Mouse (Mus musculus) heart, embryonic 14.5 days (tissue): ENCODE measurements around the gene Pid1. TPM values are rescaled to one million over a fixed set of nuclear protein-coding genes. Genes with fewer than 3 reads are reported as not detected.

Experiments used
- ATAC-seq: fragments of 200-750 bp; cut with Nextera tagmentation; 2 replicates; pipeline ENCODE4 v1.8.0; 2017; ENCODE audit warnings: low read depth, moderate TSS enrichment; ENCODE audit not compliant: insufficient number of reproducible peaks, insufficient read depth, low FRiP score
- H3K27ac ChIP-seq, 2 experiments: fragments of 200-500 bp in 1 of 2; fragments of 300-500 bp in 1 of 2; sonication (generic) in 1 of 2; replicated peaks in 1 of 2; 2 replicates each; pipeline ENCODE4 v1.5.1; 2012 to 2014; ENCODE audit warnings: low read depth in 2 of 2, low read length in 2 of 2, control low read depth in 1 of 2, mild to moderate bottlenecking in 1 of 2, mixed read lengths in 1 of 2; ENCODE audit not compliant: control insufficient read depth in 1 of 2, insufficient read depth in 1 of 2
- H3K27me3 ChIP-seq: fragments of 300-500 bp; sonication (generic); 2 replicates; pipeline ENCODE4 v1.6.1; 2014; ENCODE audit warnings: mild to moderate bottlenecking, low read length, control low read depth; ENCODE audit not compliant: control insufficient read depth, insufficient read depth
- H3K36me3 ChIP-seq: fragments of 300-500 bp; sonication (generic); 2 replicates; pipeline ENCODE4 v1.6.1; 2014; ENCODE audit warnings: mild to moderate bottlenecking, control low read depth, low read length, mixed read lengths; ENCODE audit not compliant: control insufficient read depth, insufficient read depth
- H3K4me1 ChIP-seq, 2 experiments: fragments of 200-500 bp in 1 of 2; fragments of 300-500 bp in 1 of 2; sonication (generic) in 1 of 2; 2 replicates each; pipeline ENCODE4 v1.6.1; 2012 to 2014; ENCODE audit warnings: low read length in 2 of 2, control low read depth in 1 of 2, mixed read lengths in 1 of 2; ENCODE audit not compliant: control insufficient read depth in 2 of 2, insufficient read depth in 2 of 2
- H3K4me2 ChIP-seq: fragments of 300-500 bp; sonication (generic); 2 replicates; pipeline ENCODE4 v1.6.1; 2014; ENCODE audit warnings: mild to moderate bottlenecking, low read length
- H3K4me3 ChIP-seq, 2 experiments: fragments of 200-500 bp in 1 of 2; fragments of 300-500 bp in 1 of 2; sonication (generic) in 1 of 2; 2 replicates each; pipeline ENCODE4 v1.5.1; 2012 to 2014; ENCODE audit warnings: low read length in 2 of 2, mild to moderate bottlenecking in 2 of 2, control low read depth in 1 of 2, low read depth in 1 of 2, moderate library complexity in 1 of 2; ENCODE audit not compliant: control insufficient read depth in 1 of 2, insufficient read depth in 1 of 2
- H3K9ac ChIP-seq: fragments of 300-500 bp; sonication (generic); 2 replicates; pipeline ENCODE4 v1.6.1; 2014; ENCODE audit warnings: mild to moderate bottlenecking, low read length
- H3K9me3 ChIP-seq: fragments of 300-500 bp; sonication (generic); 2 replicates; pipeline ENCODE4 v1.6.1; 2016; ENCODE audit warnings: low read length, control low read depth; ENCODE audit not compliant: control insufficient read depth
- WGBS: fragments of 180-500 bp; shearing (Covaris S2); extraction: QIAGEN DNeasy Blood & Tissue Kit; methylation state at CpG from one replicate; pipeline ENCODE4 v1.1.7; 2014; 5-methylcytosine and 5-hydroxymethylcytosine counted together
- polyA plus RNA-seq: library from polyadenylated mRNA; unstranded; fragments of >200 nt; fragmentation: Nextera tagmentation; extraction: Ambion mirVana; gene quantifications from 2 replicates; pipeline ENCODE4 v1.2.1, GENCODE M21; 2014

The Pid1 gene
- polyA plus RNA-seq, 1 experiment from 2014 or later = 11.2 TPM

DNA sequence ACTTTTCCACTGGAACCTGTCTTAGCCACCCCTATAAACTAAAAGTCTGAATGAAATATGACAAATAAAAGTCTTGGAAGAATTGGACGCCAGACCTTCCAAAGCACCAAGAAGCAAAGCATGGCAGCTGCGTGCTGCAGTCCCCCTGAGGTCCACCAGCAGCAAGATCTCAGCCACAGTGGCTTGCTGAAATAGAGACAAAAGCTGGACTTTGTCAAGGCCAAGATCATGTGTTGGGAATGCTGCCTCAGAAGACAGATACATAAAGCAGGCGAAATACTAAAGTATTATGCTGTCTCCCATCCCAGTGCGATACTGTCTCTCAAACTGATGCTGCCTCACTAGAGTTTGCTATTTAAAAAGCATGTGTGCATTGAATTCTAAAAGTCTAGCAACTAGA lies 35.1 kb upstream of the Pid1 start:
- 84% methylated on average over 4 of the region's 4 CpGs for WGBS
- H3K27me3 ChIP-seq = no peaks in the 10 kb centered on the region
- ATAC-seq = no peak
- H3K4me2 ChIP-seq = no peak overlapping the region
- H3K4me3 ChIP-seq = no peak overlapping the region
- H3K27ac ChIP-seq = no peak overlapping the region
- no peaks in the 10 kb centered on the region for H3K4me1 ChIP-seq
- no peaks in the 10 kb centered on the region for H3K9me3 ChIP-seq
- no peak overlapping the region for H3K9ac ChIP-seq
- no peaks in the 10 kb centered on the region for H3K36me3 ChIP-seq

DNA sequence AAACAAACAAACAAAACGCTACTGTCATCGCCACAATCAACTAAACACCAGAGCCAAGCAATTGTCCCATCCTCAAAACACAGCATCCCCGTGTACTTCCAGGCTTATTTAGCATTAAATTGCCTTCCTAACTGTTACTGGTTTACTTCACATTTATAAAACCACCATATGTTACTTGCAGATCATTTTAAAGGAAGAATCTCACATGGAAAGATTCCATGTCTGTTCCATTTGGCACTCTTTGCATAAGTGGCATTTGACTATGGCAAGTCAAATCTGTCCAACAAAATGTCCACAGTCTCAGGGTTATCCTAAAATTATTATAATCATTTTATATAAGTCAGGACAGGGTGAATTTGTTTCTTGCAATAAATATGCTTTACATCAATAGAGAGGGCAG lies 32.8 kb upstream of the Pid1 start:
- Histone ChIP-seq H3K27me3 (no peaks in the 10 kb centered on the region), H3K4me1 (no peaks in the 10 kb centered on the region), H3K9ac (no peak overlapping the region), H3K4me2 (no peak overlapping the region), H3K4me3 (no peak overlapping the region), H3K36me3 (no peaks in the 10 kb centered on the region), H3K9me3 (no peaks in the 10 kb centered on the region), H3K27ac (no peak overlapping the region)
- WGBS = 69% methylated on average over 3 of the region's 3 CpGs
- ATAC-seq = no peak

DNA sequence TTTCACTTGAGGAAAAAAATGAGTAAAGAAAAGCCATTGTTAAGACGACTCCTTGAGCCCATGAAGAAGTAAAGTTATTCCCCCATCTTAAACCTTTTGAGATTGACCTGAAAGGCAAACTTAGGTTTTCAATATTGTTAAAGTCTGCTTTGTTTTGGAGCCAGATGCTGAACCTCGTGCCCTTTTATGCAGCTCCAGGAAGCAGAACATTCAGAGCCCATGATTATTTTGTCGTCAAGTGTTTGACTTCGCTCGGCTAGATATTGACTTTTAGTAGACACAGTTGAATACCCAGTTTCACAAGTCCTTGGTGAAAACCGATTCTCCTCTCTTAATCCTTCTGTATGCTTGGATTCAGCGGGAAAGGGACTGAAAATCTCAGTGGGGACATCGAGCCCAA lies 31.9 kb upstream of the Pid1 start:
- no peaks in the 10 kb centered on the region for H3K4me1 ChIP-seq
- WGBS = 80% methylated on average over 8 of the region's 8 CpGs
- H3K27ac ChIP-seq = no peak overlapping the region
- no peak overlapping the region for H3K4me2 ChIP-seq
- ATAC-seq = no peak
- no peak overlapping the region for H3K4me3 ChIP-seq
- no peak overlapping the region for H3K9ac ChIP-seq
- no peaks in the 10 kb centered on the region for H3K27me3 ChIP-seq
- no peaks in the 10 kb centered on the region for H3K36me3 ChIP-seq
- no peaks in the 10 kb centered on the region for H3K9me3 ChIP-seq

DNA sequence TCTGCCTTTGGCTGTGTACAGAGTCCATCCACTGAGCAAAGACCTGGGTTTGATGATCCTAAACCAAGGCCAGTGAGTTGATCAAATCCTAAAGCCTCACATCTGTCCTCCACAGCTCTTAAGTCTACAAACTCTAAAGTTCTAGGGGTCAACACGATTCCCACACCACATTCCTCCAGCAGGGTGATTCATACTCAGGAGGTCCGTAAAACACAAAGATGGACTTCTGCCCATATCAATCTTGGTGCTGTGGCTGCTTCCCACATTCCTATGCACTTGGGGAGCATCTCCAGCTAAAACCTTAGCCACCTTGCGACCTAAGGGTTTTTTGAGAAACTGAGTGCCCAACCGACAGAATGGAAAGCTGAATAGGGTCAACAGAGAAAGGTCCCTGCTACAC lies 27.0 kb upstream of the Pid1 start:
- Histone ChIP-seq H3K27me3 (no peaks in the 10 kb centered on the region), H3K9me3 (no peaks in the 10 kb centered on the region), H3K36me3 (no peaks in the 10 kb centered on the region), H3K4me3 (no peak overlapping the region), H3K4me1 (no peaks in the 10 kb centered on the region), H3K9ac (no peak overlapping the region), H3K27ac (no peak overlapping the region), H3K4me2 (no peak overlapping the region)
- ATAC-seq = no peak
- 76% methylated on average over 4 of the region's 4 CpGs for WGBS

DNA sequence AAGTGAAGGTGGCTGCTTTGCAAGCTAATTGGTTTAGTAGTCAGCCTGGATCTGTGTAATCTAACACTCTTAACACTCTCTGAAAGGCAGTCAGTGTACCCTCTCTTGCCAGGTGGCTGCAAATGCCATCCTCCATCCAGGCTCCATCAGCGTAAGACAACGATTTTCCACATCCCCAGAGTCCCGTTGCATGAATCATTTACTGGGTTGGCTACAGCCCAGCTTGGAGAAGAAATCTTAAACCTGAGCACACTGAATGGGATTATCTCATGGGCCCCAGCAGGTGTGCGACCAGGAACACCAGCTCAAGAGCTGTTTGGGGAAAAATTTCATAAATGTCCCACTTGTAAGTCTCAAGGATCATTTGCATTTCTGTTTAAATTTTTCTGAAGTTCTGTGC lies 23.6 kb upstream of the Pid1 start:
- Histone ChIP-seq H3K36me3 (no peaks in the 10 kb centered on the region), H3K9me3 (no peaks in the 10 kb centered on the region), H3K9ac (no peak overlapping the region), H3K27ac (no peak overlapping the region), H3K4me1 (no peaks in the 10 kb centered on the region), H3K4me3 (no peak overlapping the region), H3K4me2 (no peak overlapping the region), H3K27me3 (no peaks in the 10 kb centered on the region)
- 75% methylated on average over 4 of the region's 4 CpGs for WGBS
- no peak for ATAC-seq

DNA sequence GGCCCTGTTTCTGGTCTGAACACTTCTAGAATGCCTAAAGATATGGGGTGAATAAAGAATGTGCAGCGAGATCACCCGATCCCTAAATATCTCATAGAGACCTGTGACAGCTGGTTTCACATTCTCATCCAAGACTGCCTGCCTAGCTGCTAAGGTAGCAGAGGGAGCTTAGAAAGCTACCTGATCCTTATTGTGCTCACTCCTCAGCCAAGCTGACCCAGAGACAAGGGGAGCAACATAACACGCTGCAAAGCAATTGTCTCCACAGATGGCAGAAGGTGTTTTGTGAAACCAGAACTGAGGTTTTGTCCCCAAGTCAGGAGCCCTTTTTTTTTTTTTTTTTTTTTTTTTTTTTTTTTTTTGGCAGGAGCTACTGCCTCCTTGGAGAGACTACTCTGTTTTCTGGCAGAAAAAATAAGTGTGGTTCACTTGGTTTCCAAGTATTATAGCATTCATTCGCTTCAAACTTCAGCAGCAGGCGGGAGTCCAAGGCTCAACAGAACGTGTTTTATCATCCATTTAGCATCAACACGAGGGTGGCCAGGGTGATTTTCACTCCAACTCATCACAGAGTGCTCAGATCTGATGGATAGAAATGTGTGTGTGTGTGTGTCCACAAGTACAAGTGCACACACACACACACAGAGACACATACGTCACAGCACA lies 22.6 kb upstream of the Pid1 start:
- Histone ChIP-seq H3K36me3 (no peaks in the 10 kb centered on the region), H3K4me3 (no peak overlapping the region), H3K27ac (no peak overlapping the region), H3K9me3 (no peaks in the 10 kb centered on the region), H3K9ac (no peak overlapping the region), H3K27me3 (no peaks in the 10 kb centered on the region), H3K4me2 (no peak overlapping the region), H3K4me1 (no peaks in the 10 kb centered on the region)
- WGBS = 71% methylated on average over 8 of the region's 8 CpGs
- no peak for ATAC-seq

DNA sequence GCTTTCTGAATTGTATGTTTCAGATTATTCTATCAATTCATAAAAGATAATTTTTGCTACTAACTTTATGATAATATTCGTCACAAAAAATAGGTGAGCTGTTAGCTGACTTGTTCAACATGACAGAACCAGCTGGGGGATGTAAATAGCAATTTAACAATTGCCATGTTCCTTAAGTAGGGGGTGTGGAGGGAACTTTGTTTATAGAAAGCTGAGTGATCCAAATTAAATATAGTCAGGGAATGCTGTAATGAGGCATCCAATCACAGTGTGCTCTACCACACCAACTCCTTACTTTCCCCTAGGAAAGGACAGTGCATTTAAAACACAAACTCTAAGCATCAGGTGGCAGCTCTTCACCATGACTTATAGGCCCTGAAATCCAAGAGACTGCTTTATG lies 18.7 kb upstream of the Pid1 start:
- Histone ChIP-seq H3K27me3 (no peaks in the 10 kb centered on the region), H3K36me3 (no peaks in the 10 kb centered on the region), H3K4me3 (no peak overlapping the region), H3K27ac (no peak overlapping the region), H3K4me1 (no peaks in the 10 kb centered on the region), H3K4me2 (no peak overlapping the region), H3K9ac (no peak overlapping the region), H3K9me3 (no peaks in the 10 kb centered on the region)
- 63% methylated on average over 1 of the region's 1 CpGs for WGBS
- no peak for ATAC-seq

DNA sequence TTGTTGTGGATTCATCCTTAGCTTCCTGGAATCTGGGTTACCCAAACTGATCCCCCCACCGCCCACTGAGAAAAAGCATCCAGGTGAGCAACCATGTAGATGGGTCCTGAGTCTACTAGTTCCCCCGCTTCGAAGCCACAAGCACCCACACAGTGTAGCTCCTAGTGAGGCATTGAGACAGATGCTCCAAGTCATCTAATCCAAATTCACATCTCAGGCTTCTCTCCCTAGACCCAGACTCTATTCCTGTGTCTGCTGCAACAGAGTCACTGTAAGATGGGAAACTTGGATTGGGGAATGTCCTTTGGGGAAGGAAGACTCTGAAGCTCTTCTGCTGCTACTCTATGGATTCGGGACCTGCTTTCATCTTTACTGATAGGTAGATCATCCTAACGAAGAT lies 18.1 kb upstream of the Pid1 start:
- no peaks in the 10 kb centered on the region for H3K36me3 ChIP-seq
- WGBS = 93% methylated on average over 5 of the region's 5 CpGs
- no peak overlapping the region for H3K27ac ChIP-seq
- no peaks in the 10 kb centered on the region for H3K9me3 ChIP-seq
- no peak for ATAC-seq
- H3K4me2 ChIP-seq = no peak overlapping the region
- H3K4me1 ChIP-seq = no peaks in the 10 kb centered on the region
- H3K4me3 ChIP-seq = no peak overlapping the region
- no peaks in the 10 kb centered on the region for H3K27me3 ChIP-seq
- H3K9ac ChIP-seq = no peak overlapping the region
